Mouse (Mus musculus) neutrophil, adult 83 days (primary cell): Measurements from ENCODE around the gene Frem2. TPM values are rescaled to one million over a fixed set of nuclear protein-coding genes. Genes with fewer than 3 reads are reported as not detected.

ENCODE experiments used
- total RNA-seq, 2 experiments: library from RNA; stranded (reverse); gene quantifications; one replicate each; pipeline ENCODE4 v1.2.4; 2023

Frem2 gene
- not detected for total RNA-seq

DNA sequence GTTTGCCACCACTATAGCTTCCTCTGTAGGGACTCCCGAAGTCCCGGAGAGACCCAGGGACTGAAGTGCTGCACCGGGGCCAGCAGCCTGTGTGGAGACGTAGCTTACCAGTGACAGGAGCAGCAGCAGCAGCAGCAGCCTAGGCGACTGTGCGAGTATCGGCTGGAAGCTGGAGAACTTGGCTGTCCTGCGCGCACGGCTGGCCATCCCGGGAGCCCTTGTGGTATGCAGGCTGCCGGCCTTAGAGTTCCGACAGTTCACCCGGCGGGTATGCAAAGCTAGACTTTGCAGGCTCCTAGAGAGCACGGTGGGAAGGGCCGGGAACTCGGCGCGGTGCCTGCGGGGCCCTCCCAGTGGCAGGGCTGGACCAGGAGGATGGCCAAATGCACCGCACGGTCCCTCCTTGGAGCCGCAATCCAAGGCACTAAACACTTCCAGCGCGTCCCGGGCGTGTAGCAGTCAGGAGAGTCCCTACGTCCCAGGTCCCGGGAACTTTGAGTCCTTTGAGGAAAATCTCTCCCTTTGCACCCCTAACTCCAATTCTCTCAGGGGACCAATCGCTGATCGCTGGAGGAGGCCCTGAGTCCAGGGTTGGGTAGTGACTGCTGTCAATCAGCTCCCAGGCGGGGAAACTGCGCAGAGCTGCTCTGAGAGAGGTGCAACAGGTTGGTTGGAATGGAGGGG, at the start of gene Frem2:
TSS of gene Frem2 (minus strand) at position 478 of the 684 bp plus-strand sequence.

DNA sequence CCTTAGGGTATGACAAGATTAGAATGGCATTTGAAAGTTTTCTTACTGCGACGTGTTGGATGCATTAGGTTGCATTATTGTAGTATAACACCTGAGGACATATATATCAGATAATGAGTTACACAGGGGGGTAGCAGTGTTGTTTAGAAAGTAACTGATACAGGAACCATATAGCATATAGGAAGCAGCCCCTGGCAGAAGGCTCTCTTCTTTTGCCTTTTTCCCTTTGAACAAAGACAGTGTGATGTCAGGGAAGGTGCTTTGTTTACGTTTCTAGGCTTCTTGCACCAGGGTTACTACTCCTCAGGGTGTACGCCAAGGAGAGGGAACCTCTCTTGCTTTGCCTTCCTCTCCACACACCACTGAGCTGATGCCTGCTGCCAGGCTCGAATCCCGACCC, 168.8 kb downstream of the Frem2 start, which contains the start of gene Stoml3:
TSS of gene Stoml3 (plus strand) at position 301 of the 400 bp plus-strand sequence.

Other genes with a start within 250 kb of the Frem2 start
- 10 to 100 TPM in 1 of 2 experiments, 1 to 10 TPM in 1; 9.9 to 10.7 TPM for gene Nhlrc3, start 194.0 kb downstream of the Frem2 start, total RNA-seq
- gene Proser1, start 193.7 kb downstream of the Frem2 start, total RNA-seq, result 10 to 100 TPM; 21.0 to 23.4 TPM
- not detected for gene Stoml3, start 168.7 kb downstream of the Frem2 start, total RNA-seq
- gene Gm10985, start 187.7 kb upstream of the Frem2 start, total RNA-seq, result not detected
- gene Ufm1, start 206.5 kb upstream of the Frem2 start, total RNA-seq, result 10 to 100 TPM; 38.2 TPM